Mouse (Mus musculus): ENCODE results near the gene Acnat2.
"Not testable (repeated sequence)": the region's sequence is repeated elsewhere in the genome, so short reads cannot be mapped to it uniquely, and the experiment has no call there.

- not testable (repeated sequence) for TF ChIP-seq CTCF (IDR thresholded peaks at IDR 0.05); EP300 (IDR thresholded peaks at IDR 0.05; ENCODE audit: insufficient read depth, low read depth, low read length); POLR2A (IDR thresholded peaks at IDR 0.05; ENCODE audit: insufficient read depth, low read depth, low read length)
Measured at GRCm38 (mm10) chr4:49407957-49408356, at the start of gene Acnat2.
